Comparison of ENCODE assay signal across 8 mouse cellular contexts in the genomic region with DNA sequence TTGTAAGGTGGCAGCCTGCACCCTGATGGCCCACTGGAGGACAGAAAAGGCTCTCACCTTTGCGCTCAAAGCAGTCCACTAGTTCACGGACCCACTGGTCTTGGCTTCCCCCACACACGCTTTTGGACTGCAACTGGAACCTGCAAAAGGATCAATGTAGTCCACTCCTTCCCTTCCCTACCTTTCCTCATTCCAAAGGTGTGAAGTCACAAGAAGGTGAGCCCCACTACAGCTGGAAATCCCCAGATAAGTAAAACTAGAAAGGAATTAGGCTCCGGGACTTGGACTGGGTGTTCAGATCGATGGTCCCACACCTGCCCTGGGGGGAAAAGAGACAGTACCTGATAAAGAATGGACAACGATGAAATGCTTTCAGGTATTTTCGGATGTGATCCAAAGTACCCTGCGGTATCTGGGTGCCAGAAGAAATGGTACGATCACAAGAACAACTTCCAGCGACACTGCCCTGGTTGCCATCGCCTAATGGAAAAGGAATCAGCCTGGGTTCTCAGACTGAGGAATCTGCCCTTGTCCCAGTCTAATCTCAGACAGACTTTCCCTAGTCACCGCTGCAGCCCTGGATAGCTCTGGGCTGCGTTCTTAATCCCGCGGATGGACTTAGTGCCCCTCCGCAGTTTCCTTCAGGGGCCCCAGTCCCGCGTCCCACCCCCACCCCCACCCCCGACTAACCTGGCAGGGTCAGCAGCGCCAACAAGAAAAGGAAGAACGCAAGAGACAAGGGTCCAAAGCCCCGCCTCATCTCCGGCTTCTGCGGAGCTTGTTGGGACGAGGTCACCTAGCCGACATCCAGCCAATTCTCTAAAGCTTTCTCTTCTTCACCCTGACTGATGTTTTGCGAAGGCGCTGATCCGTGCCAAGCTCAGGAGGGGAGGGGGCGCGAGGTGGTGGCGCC. TPM values are rescaled to one million over a fixed set of nuclear protein-coding genes. Genes with fewer than 3 reads are reported as not detected.
DNase-seq lines count a peak whose midpoint lies in the region; ATAC-seq and TF ChIP-seq lines count a peak whose summit lies in the region.

Zmynd15 (plus strand) TSS at position 746 of the 913 bp plus-strand sequence.

- no peaks in the 10 kb centered on the region for H3K36me3 ChIP-seq in forebrain, embryonic 11.5 days (ENCODE audit: control insufficient read depth, insufficient read depth, low read length)
- H3K36me3 ChIP-seq in liver, embryonic 14.5 days (replicated peaks; ENCODE audit: control insufficient read depth, insufficient read depth, low read depth) = no peaks in the 10 kb centered on the region

- ATAC-seq in forebrain, embryonic 11.5 days (replicated peaks; ENCODE audit: low FRiP score) = no peak
- no peak for ATAC-seq in liver, embryonic 14.5 days (ENCODE audit: insufficient read depth)
- no peak for ATAC-seq in granulocyte monocyte progenitor cell, adult 5-6 weeks (replicated peaks; ENCODE audit: poor library complexity, severe bottlenecking)

- H3K27ac ChIP-seq in left cerebral cortex, adult 2 months = no peak within 1 kb of the TSS
- no peak within 1 kb of the TSS for H3K27ac ChIP-seq in forebrain, embryonic 11.5 days (ENCODE audit: low read depth, low read length)
- H3K27ac ChIP-seq in liver, embryonic 14.5 days = no peak within 1 kb of the TSS

- no peak for TF ChIP-seq EP300 in liver, embryonic 14.5 days (IDR thresholded peaks at IDR 0.05; ENCODE audit: low read depth)

- no peaks in the 10 kb centered on the region; the same call in 1 of the 2 replicates for H3K9me3 ChIP-seq in forebrain, embryonic 11.5 days (ENCODE audit: control insufficient read depth, low read length)
- no peaks in the 10 kb centered on the region for H3K9me3 ChIP-seq in liver, embryonic 14.5 days (ENCODE audit: control insufficient read depth, low read length)

- intact Hi-C loops in left cerebral cortex, adult 2 months (cut with DNase I) = no loop called here

- peak within 1 kb of the TSS; percentile 58 for H3K4me2 ChIP-seq in forebrain, embryonic 11.5 days (ENCODE audit: low read depth, low read length, severe bottlenecking)
- H3K4me2 ChIP-seq in liver, embryonic 14.5 days (ENCODE audit: low read depth) = peak within 1 kb of the TSS; percentile 61

- peaks cover 2% of the 10 kb centered on the region; the same call in 1 of the 2 replicates for H3K4me1 ChIP-seq in forebrain, embryonic 11.5 days (replicated peaks; ENCODE audit: control insufficient read depth, insufficient read depth, low read length)
- 0 out of 4 replicates have a peak, but pooled peaks cover 0 to 2% of the 10 kb centered on the region in 2 experiments for H3K4me1 ChIP-seq in liver, embryonic 14.5 days (replicated peaks; ENCODE audit: control insufficient read depth in 2 of 2, insufficient read depth in 2 of 2, low read length in 1 of 2)

- no peak for DNase-seq in left cerebral cortex, adult 2 months (ENCODE audit: extremely low spot score in 1 of 2, low spot score in 2 of 2)
- no peak for DNase-seq in left cerebral cortex, adult 11 months (ENCODE audit: low spot score)
- no peak for DNase-seq in forebrain, embryonic 11.5 days (ENCODE audit: low spot score)
- DNase-seq in liver, embryonic 14.5 days (ENCODE audit: low read depth in 3 of 3, low spot score in 3 of 3) = no peak
- peak; percentile 16 for DNase-seq in retina, postnatal 7 days (ENCODE audit: low read depth, low spot score)
- no peak for DNase-seq in cerebellum, postnatal 14 days
- DNase-seq in gastrocnemius, postnatal 10 days = no peak

- peak within 1 kb of the TSS; percentile 52 for H3K4me3 ChIP-seq in left cerebral cortex, adult 2 months
- peak within 1 kb of the TSS; percentile 35 for H3K4me3 ChIP-seq in forebrain, embryonic 11.5 days (ENCODE audit: low read depth, low read length)
- H3K4me3 ChIP-seq in liver, embryonic 14.5 days (ENCODE audit: insufficient read depth in 1 of 2, low read depth in 2 of 2, low read length in 2 of 2) = peak within 1 kb of the TSS; percentile 37 to 50

- peak within 1 kb of the TSS; percentile 49 for H3K9ac ChIP-seq in forebrain, embryonic 11.5 days (ENCODE audit: low read length)
- H3K9ac ChIP-seq in liver, embryonic 14.5 days (replicated peaks) = no peak within 1 kb of the TSS

- peaks cover 21% of the 10 kb centered on the region for H3K27me3 ChIP-seq in forebrain, embryonic 11.5 days (ENCODE audit: control insufficient read depth, insufficient read depth, low read length)
- H3K27me3 ChIP-seq in liver, embryonic 14.5 days (ENCODE audit: control insufficient read depth, insufficient read depth, low read length) = peaks cover 23% of the 10 kb centered on the region

- no peak for TF ChIP-seq CTCF in left cerebral cortex, adult 2 months (IDR thresholded peaks at IDR 0.05)
- no peak for TF ChIP-seq CTCF in liver, embryonic 14.5 days (IDR thresholded peaks at IDR 0.05; ENCODE audit: low read depth)

- WGBS in forebrain, embryonic 11.5 days = 20% methylated on average over 30 of the region's 32 CpGs
- 17% methylated on average over 32 of the region's 32 CpGs for WGBS in liver, embryonic 14.5 days (ENCODE audit: insufficient replicate concordance)

RNA-seq across cellular contexts. Expression of gene Zmynd15, which starts in this region (rescaled TPM):
- total RNA-seq in left cerebral cortex, adult 2 months (2021) = under 1 TPM; 0.36 to 0.44 TPM
- 0.21 and 0.27 TPM in 2 replicates for polyA plus RNA-seq in forebrain, embryonic 11.5 days (2014; fragmentation: Nextera tagmentation; extraction: Ambion mirVana)
- polyA plus RNA-seq in liver, embryonic 14.5 days (2012; rRNA removed) = 0.28 and 0.31 TPM in 2 replicates
- 0.10 and 0.29 TPM in 2 replicates for polyA plus RNA-seq in liver, embryonic 14.5 days (2014; fragmentation: Nextera tagmentation; extraction: Ambion mirVana)
- total RNA-seq in granulocyte monocyte progenitor cell, adult 5-6 weeks (2014; fragmentation: Nextera tagmentation) = not detected in 2 replicates
- not detected in 2 replicates for total RNA-seq in granulocyte monocyte progenitor cell, adult 5-6 weeks (2017)
- 1 to 10 TPM in 1 of 2 experiments, under 1 TPM in 1; 0.52 to 1.6 TPM for total RNA-seq in gastrocnemius, postnatal 10 days (2021)
